Mouse (Mus musculus) hindbrain, embryonic 10.5 days (tissue): ENCODE results near the gene Nfkb2. TPM values are rescaled to one million over a fixed set of nuclear protein-coding genes. Genes with fewer than 3 reads are reported as not detected.

Experiments used
- DNase-seq: peaks from one replicate; pipeline ENCODE4 v3.0.0-alpha.2; 2017; ENCODE audit warnings: low spot score
- H3K27ac ChIP-seq: fragments of 300-500 bp; sonication (generic); 2 replicates; pipeline ENCODE4 v1.5.1; 2016; ENCODE audit warnings: mild to moderate bottlenecking, moderate library complexity
- H3K27me3 ChIP-seq: fragments of 300-500 bp; sonication (generic); 2 replicates; pipeline ENCODE4 v1.6.1; 2016; ENCODE audit warnings: mild to moderate bottlenecking; ENCODE audit not compliant: poor library complexity, insufficient read depth, severe bottlenecking
- H3K36me3 ChIP-seq: fragments of 300-500 bp; sonication (generic); 2 replicates; pipeline ENCODE4 v1.6.1; 2016; ENCODE audit warnings: mild to moderate bottlenecking, moderate library complexity
- H3K4me1 ChIP-seq: fragments of 300-500 bp; sonication (generic); replicated peaks from 2 replicates; pipeline ENCODE4 v1.6.1; 2016; ENCODE audit warnings: mild to moderate bottlenecking
- H3K4me3 ChIP-seq: fragments of 300-500 bp; sonication (generic); 2 replicates; pipeline ENCODE4 v1.5.1; 2016; ENCODE audit warnings: mild to moderate bottlenecking, moderate library complexity
- H3K9me3 ChIP-seq: fragments of 300-500 bp; sonication (generic); 2 replicates; pipeline ENCODE4 v1.6.1; 2016; ENCODE audit warnings: mild to moderate bottlenecking, moderate library complexity
- WGBS: fragments of 180-500 bp; shearing (Covaris S2); methylation state at CpG from one replicate; pipeline ENCODE4 v1.1.7; 2016; 5-methylcytosine and 5-hydroxymethylcytosine counted together
- polyA plus RNA-seq: library from polyadenylated mRNA; unstranded; fragments of >200 nt; fragmentation: Nextera tagmentation; extraction: Ambion mirVana; gene quantifications from 2 replicates; pipeline ENCODE4 v1.2.1, GENCODE M21; 2016

The Nfkb2 gene
- polyA plus RNA-seq, 1 experiment from 2014 or later = 6.4 TPM

DNA sequence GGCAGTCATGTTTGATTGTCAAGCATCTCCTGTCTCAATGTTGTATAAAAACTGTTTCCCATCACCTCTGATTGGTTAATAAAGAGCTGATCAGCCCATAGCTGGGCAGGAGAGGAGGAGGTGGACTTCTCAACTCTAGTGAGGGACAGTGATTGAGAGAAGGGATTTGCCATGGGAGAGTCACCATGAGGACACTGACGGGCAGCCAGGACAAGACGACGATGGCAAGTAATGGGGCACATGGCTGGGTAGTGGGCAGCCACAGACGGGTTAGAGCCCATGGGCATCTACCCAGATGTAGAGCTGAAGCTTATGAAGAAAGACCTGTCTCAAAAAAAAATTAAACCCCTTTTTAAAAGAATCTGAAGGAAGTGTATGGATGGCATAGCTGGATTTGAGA lies 1.6 kb upstream of the Nfkb2 start:
- WGBS = 84% methylated on average over 4 of the region's 4 CpGs
- Histone ChIP-seq H3K36me3 (no peaks in the 10 kb centered on the region), H3K4me3 (no peak overlapping the region), H3K9me3 (no peaks in the 10 kb centered on the region), H3K4me1 (peaks cover 36% of the 10 kb centered on the region), H3K27ac (no peak overlapping the region), H3K27me3 (peaks cover 21% of the 10 kb centered on the region)
- DNase-seq = no peak

DNA sequence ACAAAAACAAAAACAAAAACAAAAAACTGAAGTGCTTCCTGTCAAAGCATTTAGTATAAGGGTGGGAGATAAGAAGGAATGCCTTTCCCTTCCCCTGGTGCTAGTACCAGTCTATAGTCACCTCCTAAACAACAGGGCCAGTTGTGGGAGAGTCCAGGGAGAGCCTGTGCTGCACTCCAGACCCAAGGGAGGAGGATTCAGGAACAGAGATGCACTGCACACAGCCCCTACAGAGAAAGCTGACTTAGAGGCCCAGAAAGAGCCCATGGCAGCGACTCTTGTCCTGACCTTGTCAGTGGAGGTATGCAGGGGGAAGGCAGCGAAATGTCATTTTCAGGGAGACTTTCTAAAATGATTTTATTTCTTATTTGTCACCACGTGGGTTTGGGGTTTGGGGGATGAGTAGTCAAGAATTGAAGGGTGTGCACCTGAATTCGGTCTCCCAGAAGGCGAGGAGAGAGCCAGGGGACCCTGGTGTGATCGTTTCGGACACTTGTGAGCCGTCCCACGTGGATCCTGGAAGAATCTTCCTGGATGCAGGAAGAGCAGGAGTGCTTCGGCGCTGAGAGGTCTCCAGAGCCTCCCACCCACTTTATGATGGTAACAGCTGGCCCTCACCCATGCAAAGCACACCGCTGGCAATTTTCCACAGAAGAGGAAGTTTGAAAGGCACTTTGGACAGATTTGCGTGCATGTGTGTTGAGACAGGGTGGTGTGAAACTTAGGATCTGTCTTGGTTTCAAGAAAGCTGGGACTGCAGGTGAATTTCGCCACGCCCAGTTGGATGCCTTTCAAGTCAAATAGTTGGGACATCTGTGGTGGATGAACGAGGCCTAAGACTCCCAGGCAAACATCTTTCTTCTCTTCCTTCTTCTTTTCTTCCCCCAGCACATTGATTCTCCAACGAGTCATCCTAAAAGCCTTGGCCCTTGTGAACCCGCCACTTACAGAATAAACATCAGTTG lies 587 bp upstream of the Nfkb2 start:
- Histone ChIP-seq H3K36me3 (no peaks in the 10 kb centered on the region; the same call in 1 of the 2 replicates), H3K4me1 (peaks cover 42% of the 10 kb centered on the region), H3K9me3 (no peaks in the 10 kb centered on the region), H3K27ac (peak overlapping the region; percentile 85; the same call in 1 of the 2 replicates), H3K27me3 (peaks cover 30% of the 10 kb centered on the region), H3K4me3 (peak overlapping the region; percentile 77)
- 57% methylated on average over 18 of the region's 18 CpGs for WGBS
- no peak for DNase-seq

DNA sequence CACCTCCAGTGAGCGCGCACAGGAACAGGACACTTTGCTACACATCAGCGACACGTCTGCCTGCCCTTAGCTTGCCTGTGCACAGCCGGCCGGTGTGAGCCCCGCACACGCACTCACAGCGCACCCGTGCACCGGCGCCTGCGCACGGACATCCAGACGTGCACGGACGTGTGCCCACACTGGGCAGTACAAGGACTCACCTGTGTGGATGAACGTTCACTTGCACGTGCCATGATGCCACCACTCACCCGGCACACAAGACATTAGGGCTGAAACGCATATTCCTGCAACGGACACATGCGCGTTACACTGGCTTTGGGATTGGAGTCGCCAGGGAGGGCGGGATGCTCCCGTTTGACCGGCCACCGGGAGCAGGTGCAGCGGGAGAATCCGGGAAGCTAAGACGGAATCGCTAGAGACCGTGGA lies 801 bp downstream of the Nfkb2 start:
- H3K27ac ChIP-seq = peak overlapping the region; percentile 85
- H3K4me1 ChIP-seq = peaks cover 54% of the 10 kb centered on the region
- peaks cover 42% of the 10 kb centered on the region for H3K27me3 ChIP-seq
- peaks cover 4% of the 10 kb centered on the region; the same call in 1 of the 2 replicates for H3K36me3 ChIP-seq
- H3K4me3 ChIP-seq = peak overlapping the region; percentile 77
- no peak for DNase-seq
- H3K9me3 ChIP-seq = no peaks in the 10 kb centered on the region
- WGBS = 1% methylated on average over 34 of the region's 34 CpGs

DNA sequence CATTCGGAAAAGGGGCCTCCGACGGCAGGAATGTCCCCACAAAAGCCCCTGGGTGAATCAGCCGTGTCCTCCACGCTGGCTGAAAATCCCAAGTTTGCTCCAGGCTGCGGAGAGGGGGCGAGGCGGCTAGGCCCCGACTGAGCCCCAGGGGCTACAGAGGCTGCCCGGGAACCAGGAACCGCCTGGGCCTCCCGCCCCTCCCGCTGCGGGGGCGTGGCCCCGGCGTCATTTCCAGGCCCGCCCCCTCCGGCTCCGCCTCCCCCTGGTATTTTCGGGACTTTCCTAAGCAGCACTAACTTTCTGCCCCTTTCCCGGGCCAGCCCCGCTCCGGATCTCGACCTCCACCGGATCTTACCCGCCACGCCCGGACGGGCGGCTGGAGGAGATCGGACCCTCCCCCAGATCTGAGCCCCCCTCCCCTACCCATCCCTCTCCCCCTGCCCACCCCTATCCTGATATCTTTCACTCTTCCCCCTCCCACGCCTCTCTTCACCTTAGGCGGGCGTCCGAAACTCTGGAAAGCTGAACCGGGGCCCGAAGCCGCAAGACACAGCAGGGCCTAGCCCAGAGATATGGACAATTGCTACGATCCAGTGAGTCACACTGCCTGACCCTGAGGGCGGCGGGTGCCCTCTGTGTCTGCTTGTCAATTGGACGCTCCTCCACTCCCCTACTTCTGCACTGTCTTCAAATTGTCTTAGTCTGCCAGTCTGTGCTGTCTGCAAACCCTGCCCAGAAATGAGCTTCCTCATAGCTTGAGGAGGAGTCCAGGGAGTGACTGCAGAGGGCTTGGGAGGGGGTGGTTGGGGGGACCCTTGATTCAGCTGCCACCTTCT lies 1.5 kb downstream of the Nfkb2 start:
- peaks cover 54% of the 10 kb centered on the region for H3K4me1 ChIP-seq
- DNase-seq = peak; percentile 86
- WGBS = under 1% methylated on average over 43 of the region's 43 CpGs
- no peaks in the 10 kb centered on the region for H3K9me3 ChIP-seq
- peaks cover 10% of the 10 kb centered on the region; the same call in 1 of the 2 replicates for H3K36me3 ChIP-seq
- H3K27ac ChIP-seq = peak overlapping the region; percentile 85
- H3K27me3 ChIP-seq = peaks cover 49% of the 10 kb centered on the region
- H3K4me3 ChIP-seq = peak overlapping the region; percentile 77

DNA sequence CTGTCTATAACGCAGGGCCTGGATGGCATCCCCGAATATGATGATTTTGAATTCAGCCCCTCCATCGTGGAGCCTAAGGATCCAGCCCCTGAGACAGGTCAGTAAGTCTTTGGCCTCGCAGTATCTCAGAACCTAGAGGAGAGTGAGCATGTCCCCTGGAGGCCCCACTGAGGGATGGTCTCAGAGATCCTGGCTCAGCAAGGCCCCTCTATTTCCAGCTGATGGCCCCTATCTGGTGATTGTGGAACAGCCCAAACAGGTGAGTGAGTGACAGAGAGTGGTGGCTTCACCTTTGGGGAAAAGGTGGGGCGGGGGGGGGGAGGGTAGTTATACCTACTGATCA lies 2.1 kb downstream of the Nfkb2 start:
- H3K9me3 ChIP-seq = no peaks in the 10 kb centered on the region
- peaks cover 55% of the 10 kb centered on the region for H3K27me3 ChIP-seq
- no peak for DNase-seq
- H3K36me3 ChIP-seq = peaks cover 16% of the 10 kb centered on the region
- H3K4me3 ChIP-seq = peak overlapping the region; percentile 77
- WGBS = 55% methylated on average over 5 of the region's 5 CpGs
- peaks cover 54% of the 10 kb centered on the region for H3K4me1 ChIP-seq
- no peak overlapping the region for H3K27ac ChIP-seq

DNA sequence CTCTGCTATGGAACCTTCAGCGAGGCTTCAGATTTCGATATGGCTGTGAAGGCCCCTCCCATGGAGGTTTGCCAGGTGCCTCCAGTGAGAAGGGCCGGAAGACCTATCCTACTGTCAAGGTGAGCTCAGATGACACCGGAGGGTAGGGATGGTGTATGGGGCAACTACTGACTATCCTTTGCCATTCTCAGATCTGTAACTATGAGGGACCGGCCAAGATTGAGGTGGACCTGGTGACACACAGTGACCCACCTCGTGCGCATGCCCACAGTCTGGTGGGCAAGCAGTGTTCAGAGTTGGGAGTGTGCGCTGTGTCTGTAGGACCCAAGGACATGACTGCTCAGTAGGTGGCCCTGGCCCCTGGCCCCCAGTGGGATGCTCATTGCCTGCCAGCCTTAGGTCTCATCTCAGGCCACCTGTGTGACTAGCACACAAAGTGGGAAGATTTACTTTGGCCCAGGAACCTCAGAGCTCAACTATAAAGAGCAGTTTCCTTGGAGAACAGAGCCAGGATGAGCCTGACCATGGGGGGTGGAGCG lies 2.7 kb downstream of the Nfkb2 start:
- no peak overlapping the region for H3K27ac ChIP-seq
- H3K4me3 ChIP-seq = no peak overlapping the region
- 89% methylated on average over 9 of the region's 9 CpGs for WGBS
- H3K36me3 ChIP-seq = peaks cover 22% of the 10 kb centered on the region
- no peak for DNase-seq
- H3K4me1 ChIP-seq = peaks cover 54% of the 10 kb centered on the region
- H3K27me3 ChIP-seq = peaks cover 61% of the 10 kb centered on the region
- H3K9me3 ChIP-seq = no peaks in the 10 kb centered on the region

DNA sequence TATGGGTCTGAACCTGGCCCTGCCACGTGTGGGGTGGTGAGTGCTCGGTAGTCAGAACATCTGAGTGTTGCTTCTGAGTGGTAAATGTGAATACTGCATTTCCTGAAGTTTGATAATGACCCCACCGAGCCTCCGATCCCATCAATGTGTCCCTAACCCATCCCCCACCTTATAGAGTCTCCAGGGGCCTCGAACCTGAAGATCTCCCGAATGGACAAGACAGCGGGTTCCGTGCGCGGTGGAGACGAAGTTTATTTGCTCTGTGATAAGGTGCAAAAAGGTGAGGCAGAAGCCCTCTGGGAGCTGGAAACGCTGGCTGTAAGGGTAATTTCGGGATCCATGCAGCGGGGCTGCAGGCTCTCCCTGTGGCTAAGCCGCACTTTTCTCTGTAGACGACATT lies 3.7 kb downstream of the Nfkb2 start:
- DNase-seq = no peak
- Histone ChIP-seq H3K4me1 (peaks cover 54% of the 10 kb centered on the region), H3K4me3 (no peak overlapping the region), H3K27ac (no peak overlapping the region), H3K9me3 (no peaks in the 10 kb centered on the region), H3K36me3 (peaks cover 30% of the 10 kb centered on the region), H3K27me3 (peaks cover 70% of the 10 kb centered on the region)
- 75% methylated on average over 16 of the region's 16 CpGs for WGBS

DNA sequence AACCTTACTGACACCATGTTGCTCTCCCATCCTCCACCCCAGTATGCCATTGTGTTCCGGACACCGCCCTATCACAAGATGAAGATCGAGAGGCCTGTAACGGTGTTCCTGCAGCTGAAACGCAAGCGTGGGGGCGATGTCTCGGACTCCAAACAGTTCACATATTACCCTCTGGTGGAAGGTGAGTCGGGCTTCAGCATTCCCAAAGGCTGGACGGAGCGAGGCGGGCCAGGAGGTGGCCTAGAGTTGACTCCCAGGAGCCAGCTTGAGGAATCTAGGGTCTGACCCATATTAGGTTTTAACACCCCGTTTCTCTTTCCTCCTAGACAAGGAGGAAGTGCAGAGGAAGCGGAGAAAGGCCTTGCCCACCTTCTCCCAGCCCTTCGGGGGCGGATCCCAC lies 4.2 kb downstream of the Nfkb2 start:
- DNase-seq = no peak
- H3K9me3 ChIP-seq = no peaks in the 10 kb centered on the region
- peaks cover 30% of the 10 kb centered on the region for H3K36me3 ChIP-seq
- H3K4me1 ChIP-seq = peaks cover 52% of the 10 kb centered on the region
- H3K27ac ChIP-seq = no peak overlapping the region
- H3K4me3 ChIP-seq = peak overlapping the region; percentile 53
- WGBS = 55% methylated on average over 16 of the region's 16 CpGs
- peaks cover 73% of the 10 kb centered on the region for H3K27me3 ChIP-seq

DNA sequence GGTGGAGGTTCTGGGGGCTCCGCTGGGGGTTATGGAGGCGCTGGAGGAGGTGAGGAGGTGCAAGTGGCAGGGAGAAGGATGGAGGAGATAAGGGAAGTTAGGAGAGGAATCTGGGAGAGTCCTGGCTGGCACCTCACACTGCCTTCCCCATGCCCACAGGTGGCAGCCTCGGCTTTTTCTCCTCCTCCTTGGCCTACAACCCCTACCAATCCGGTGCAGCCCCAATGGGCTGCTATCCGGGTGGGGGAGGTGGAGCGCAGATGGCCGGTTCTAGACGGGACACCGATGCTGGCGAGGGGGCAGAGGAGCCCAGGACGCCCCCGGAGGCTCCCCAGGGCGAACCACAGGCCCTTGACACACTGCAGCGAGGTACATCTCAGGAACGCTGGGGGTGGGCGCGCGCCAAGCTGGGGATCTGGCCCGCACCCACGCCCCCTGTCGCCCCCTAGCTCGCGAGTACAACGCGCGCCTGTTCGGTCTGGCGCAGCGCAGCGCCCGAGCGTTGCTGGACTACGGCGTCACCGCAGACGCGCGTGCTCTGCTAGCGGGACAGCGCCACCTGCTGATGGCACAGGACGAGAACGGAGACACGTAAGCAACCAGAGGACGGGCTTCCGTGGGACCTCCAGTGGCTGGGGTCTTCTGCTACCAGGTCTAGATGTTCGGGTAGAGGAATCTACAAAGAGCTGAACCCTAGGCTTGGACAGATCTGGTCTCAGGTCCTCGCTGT lies 4.8 kb downstream of the Nfkb2 start:
- Histone ChIP-seq H3K27ac (0 out of 2 replicates have a peak overlapping the region, but pooled peaks have one; percentile 51), H3K9me3 (no peaks in the 10 kb centered on the region), H3K4me1 (peaks cover 47% of the 10 kb centered on the region), H3K27me3 (peaks cover 77% of the 10 kb centered on the region), H3K36me3 (peaks cover 30% of the 10 kb centered on the region), H3K4me3 (peak overlapping the region; percentile 53)
- WGBS = 1% methylated on average over 47 of the region's 47 CpGs
- peak; percentile 90 for DNase-seq

DNA sequence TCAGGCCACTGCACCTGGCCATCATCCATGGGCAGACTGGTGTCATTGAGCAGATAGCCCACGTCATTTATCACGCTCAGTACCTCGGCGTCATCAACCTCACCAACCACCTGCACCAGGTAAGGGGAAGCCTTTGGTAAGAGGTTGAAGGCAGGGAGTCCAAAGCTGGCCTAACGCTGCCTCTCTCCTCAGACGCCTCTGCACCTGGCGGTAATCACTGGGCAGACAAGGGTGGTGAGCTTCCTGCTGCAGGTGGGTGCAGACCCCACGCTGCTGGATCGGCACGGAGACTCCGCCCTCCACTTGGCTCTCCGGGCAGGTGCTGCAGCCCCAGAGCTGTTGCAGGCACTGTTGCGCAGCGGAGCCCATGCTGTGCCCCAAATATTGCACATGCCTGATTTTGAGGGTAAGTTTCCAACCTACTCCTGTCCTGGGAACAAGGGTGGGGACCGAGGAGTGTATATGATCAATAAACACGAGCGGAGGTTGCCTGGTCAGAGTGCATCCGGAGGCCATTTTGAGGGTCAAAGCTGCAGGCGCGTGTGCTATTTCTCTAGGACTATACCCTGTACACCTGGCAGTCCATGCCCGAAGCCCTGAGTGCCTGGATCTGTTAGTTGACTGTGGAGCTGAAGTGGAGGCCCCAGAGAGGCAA lies 5.7 kb downstream of the Nfkb2 start:
- Histone ChIP-seq H3K4me1 (peaks cover 46% of the 10 kb centered on the region), H3K27me3 (peaks cover 86% of the 10 kb centered on the region), H3K4me3 (no peak overlapping the region), H3K9me3 (no peaks in the 10 kb centered on the region), H3K36me3 (peaks cover 30% of the 10 kb centered on the region), H3K27ac (no peak overlapping the region)
- WGBS = 82% methylated on average over 21 of the region's 21 CpGs
- DNase-seq = peak; percentile 2

DNA sequence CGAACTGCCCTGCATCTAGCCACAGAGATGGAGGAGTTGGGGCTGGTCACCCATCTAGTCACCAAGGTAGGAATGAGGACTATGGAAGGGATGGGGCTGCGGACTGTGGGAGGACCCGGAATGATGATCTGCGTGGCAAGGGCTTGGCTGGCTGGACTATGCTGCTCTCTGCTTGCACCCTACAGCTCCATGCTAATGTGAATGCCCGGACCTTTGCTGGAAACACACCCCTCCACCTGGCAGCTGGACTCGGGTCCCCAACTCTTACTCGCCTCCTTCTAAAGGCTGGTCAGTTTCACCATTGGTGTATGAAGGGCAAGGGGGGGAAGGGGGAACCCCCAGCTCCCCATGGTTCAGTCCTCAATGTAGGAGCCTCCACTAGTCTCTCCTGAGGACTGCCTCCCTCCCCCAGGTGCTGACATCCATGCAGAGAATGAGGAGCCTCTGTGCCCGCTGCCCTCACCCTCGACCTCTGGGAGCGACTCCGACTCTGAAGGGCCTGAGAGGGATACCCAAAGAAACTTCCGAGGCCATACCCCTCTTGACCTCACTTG lies 6.3 kb downstream of the Nfkb2 start:
- Histone ChIP-seq H3K27me3 (peaks cover 92% of the 10 kb centered on the region), H3K27ac (no peak overlapping the region), H3K4me3 (no peak overlapping the region), H3K36me3 (peaks cover 30% of the 10 kb centered on the region), H3K9me3 (no peaks in the 10 kb centered on the region), H3K4me1 (peaks cover 43% of the 10 kb centered on the region)
- WGBS = 89% methylated on average over 12 of the region's 12 CpGs
- DNase-seq = peak; percentile 2
